In genomic region chr3:34377913-34378312, GRCm38 (mm10) we compare ENCODE assay signal across 15 mouse cellular contexts.
DNase-seq lines count a peak whose midpoint lies in the region; ATAC-seq and TF ChIP-seq lines count a peak whose summit lies in the region.
"Had no signal": no experiment of that assay in that cellular context is flagged by ENCODE, and none has a peak within 500 bp of the region (broad histone marks: within the 10 kb centered on the region; RNA-seq: fewer than 3 reads in every experiment).

No protein-coding gene starts in this region.

- H3K4me1 ChIP-seq in neural tube, embryonic 12.5 days = peaks cover 9% of the 10 kb centered on the region; the same call in 1 of the 2 replicates
- H3K4me1 ChIP-seq in forebrain, postnatal 0 days (ENCODE audit: insufficient read depth) = 0 out of 2 replicates have a peak, but pooled peaks cover 5% of the 10 kb centered on the region
- H3K4me1 ChIP-seq in midbrain, postnatal 0 days (ENCODE audit: insufficient read depth, low read length) = no peaks in the 10 kb centered on the region

- ATAC-seq in neural tube, embryonic 12.5 days (ENCODE audit: low FRiP score, low read depth) = no peak
- ATAC-seq in forebrain, postnatal 0 days = no peak
- ATAC-seq in midbrain, postnatal 0 days (ENCODE audit: low FRiP score) = no peak
- ATAC-seq in activated CD4-positive, CD25-positive, alpha-beta regulatory T cell, adult 4 months = no peak

- no peaks in the 10 kb centered on the region for H3K27me3 ChIP-seq in neural tube, embryonic 12.5 days (replicated peaks)
- no peaks in the 10 kb centered on the region for H3K27me3 ChIP-seq in forebrain, postnatal 0 days (ENCODE audit: insufficient read depth, low read length)
- H3K27me3 ChIP-seq in midbrain, postnatal 0 days (ENCODE audit: insufficient read depth, low read length) = no peaks in the 10 kb centered on the region

- WGBS in neural tube, embryonic 12.5 days = 30% methylated on average over 2 of the region's 2 CpGs
- 17% methylated on average over 2 of the region's 2 CpGs for WGBS in forebrain, postnatal 0 days
- WGBS in midbrain, postnatal 0 days = 17% methylated on average over 2 of the region's 2 CpGs

- TF ChIP-seq CTCF in forebrain, postnatal 0 days (IDR thresholded peaks at IDR 0.05; ENCODE audit: low read depth) = no peak
- no peak for TF ChIP-seq CTCF in midbrain, postnatal 0 days (IDR thresholded peaks at IDR 0.05)

- DNase-seq in neural tube, embryonic 10.5 days (ENCODE audit: extremely low spot score, low spot score) = no peak
- DNase-seq in forebrain, postnatal 0 days = peak; percentile 8
- DNase-seq in midbrain, postnatal 0 days (ENCODE audit: low spot score) = no peak
- no peak for DNase-seq in left cerebral cortex, postnatal 14 days (ENCODE audit: low spot score in 2 of 2)
- no peak for DNase-seq in kidney, postnatal 14 days
- DNase-seq: adrenal gland, adult 8-10 months; cerebellum, postnatal 10 days; kidney, adult 8-10 months; lung, postnatal 10 days; right cerebral cortex, postnatal 14 days; thymus, postnatal 4 days had no signal

- intact Hi-C loops in left cerebral cortex, postnatal 14 days (cut with DNase I) = no loop called here

- H3K4me3 ChIP-seq in neural tube, embryonic 12.5 days = no peak overlapping the region
- no peak overlapping the region for H3K4me3 ChIP-seq in forebrain, postnatal 0 days (ENCODE audit: low read depth, low read length)
- no peak overlapping the region for H3K4me3 ChIP-seq in midbrain, postnatal 0 days (ENCODE audit: low read depth, low read length)

- H3K36me3 ChIP-seq in neural tube, embryonic 12.5 days = no peaks in the 10 kb centered on the region
- no peaks in the 10 kb centered on the region for H3K36me3 ChIP-seq in forebrain, postnatal 0 days (ENCODE audit: insufficient read depth)
- H3K36me3 ChIP-seq in midbrain, postnatal 0 days (ENCODE audit: insufficient read depth, low read length) = no peaks in the 10 kb centered on the region
- H3K36me3 ChIP-seq: G1E had no signal

- H3K27ac ChIP-seq in neural tube, embryonic 12.5 days = no peak overlapping the region
- H3K27ac ChIP-seq in forebrain, postnatal 0 days (ENCODE audit: low read depth, low read length) = peak overlapping the region; percentile 45; the same call in 1 of the 2 replicates
- H3K27ac ChIP-seq in midbrain, postnatal 0 days (ENCODE audit: low read depth, low read length) = peak overlapping the region; percentile 38; the same call in 1 of the 2 replicates
- H3K27ac ChIP-seq: liver, embryonic 14.5 days had no signal

- H3K9me3 ChIP-seq in neural tube, embryonic 12.5 days = no peaks in the 10 kb centered on the region
- H3K9me3 ChIP-seq in forebrain, postnatal 0 days (ENCODE audit: low read length) = no peaks in the 10 kb centered on the region
- no peaks in the 10 kb centered on the region for H3K9me3 ChIP-seq in midbrain, postnatal 0 days (ENCODE audit: low read length)
- H3K9me3 ChIP-seq: G1E had no signal

- no peak overlapping the region for H3K9ac ChIP-seq in neural tube, embryonic 12.5 days
- no peak overlapping the region for H3K9ac ChIP-seq in forebrain, postnatal 0 days
- no peak overlapping the region for H3K9ac ChIP-seq in midbrain, postnatal 0 days (replicated peaks; ENCODE audit: low read length, poor library complexity, severe bottlenecking)
- H3K9ac ChIP-seq: liver, embryonic 14.5 days had no signal

- peak overlapping the region; percentile 42; the same call in 1 of the 2 replicates for H3K4me2 ChIP-seq in neural tube, embryonic 12.5 days (replicated peaks)
- peak overlapping the region; percentile 48; the same call in 1 of the 2 replicates for H3K4me2 ChIP-seq in forebrain, postnatal 0 days (ENCODE audit: low read depth)
- peak overlapping the region; percentile 32 for H3K4me2 ChIP-seq in midbrain, postnatal 0 days (ENCODE audit: low read depth, low read length, poor library complexity, severe bottlenecking)
